Mouse (Mus musculus) CD8-positive naive resting alpha-beta T cell, adult 2 months (primary cell): ENCODE data around the gene Sgsm1.

Source experiments
- DNase-seq, 2 experiments: peaks; one replicate each; pipeline ENCODE4 v3.0.0; 2022; ENCODE audit warnings: low read depth in 2 of 2, low spot score in 2 of 2

Gene Sgsm1

GRCm38 (mm10) chr5:113196916-113197794, 113.4 kb downstream of the Sgsm1 start:
- DNase-seq: no peak

- DNase-seq: no peak
These were observed 114.7 kb downstream of the Sgsm1 start for GRCm38 (mm10) chr5:113195907-113196306.

- no peak for DNase-seq
These were observed 115.1 kb downstream of the Sgsm1 start for GRCm38 (mm10) chr5:113195451-113195850.

DNA sequence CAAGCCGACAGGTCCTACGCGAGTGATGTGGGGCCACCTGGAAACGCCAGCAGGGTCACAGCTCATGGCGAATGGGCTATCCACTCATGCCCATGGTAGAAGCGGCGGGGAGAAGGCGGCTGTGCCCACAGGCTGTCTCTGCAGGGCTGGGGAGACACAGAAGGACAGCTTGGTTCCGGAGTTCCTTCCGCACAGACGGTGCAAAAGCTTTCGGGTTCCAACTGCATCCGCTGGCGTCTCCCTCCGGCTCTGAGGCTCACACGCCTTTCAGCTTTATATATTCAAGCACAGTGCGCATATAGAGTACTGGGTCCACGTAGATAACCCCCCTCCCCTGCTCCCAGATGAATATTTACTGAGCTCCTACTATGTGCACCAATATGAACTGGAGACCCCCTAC, 116.8 kb downstream of the Sgsm1 start:
- no peak for DNase-seq
